Mouse (Mus musculus) testis, adult 2 months (tissue): Measurements from ENCODE around the gene Slc8a2.

ENCODE experiments used
- CTCF ChIP-seq: fragments of 200-500 bp; IDR thresholded peaks from 2 replicates; pipeline ENCODE4 v1.5.1; 2012; ENCODE audit warnings: low read depth, mild to moderate bottlenecking, inconsistent platforms, low read length, moderate library complexity; ENCODE audit not compliant: control insufficient read depth, insufficient read depth, insufficient replicate concordance
- POLR2A ChIP-seq: fragments of 200-500 bp; IDR thresholded peaks from 2 replicates; pipeline ENCODE4 v1.6.1; 2012; ENCODE audit warnings: low read depth, mild to moderate bottlenecking, inconsistent platforms, low read length, moderate library complexity; ENCODE audit not compliant: control insufficient read depth

- TF ChIP-seq CTCF (no peak), POLR2A (no peak)
Observed at GRCm38 (mm10) chr7:16156105-16156714, 26.6 kb downstream of the Slc8a2 start.
